Mouse (Mus musculus): ENCODE results near the gene Cd109. TPM values are rescaled to one million over a fixed set of nuclear protein-coding genes. Genes with fewer than 3 reads are reported as not detected.

The Cd109 gene
- polyA plus RNA-seq, 1 experiment = 1.8 TPM

- no peak for DNase-seq (ENCODE audit: low read depth)
Observed at GRCm38 (mm10) chr9:78641386-78641785, 26.0 kb downstream of the Cd109 start.

- DNase-seq (ENCODE audit: low read depth) = no peak
Observed at GRCm38 (mm10) chr9:78646008-78646777, 30.8 kb downstream of the Cd109 start.

- DNase-seq (ENCODE audit: low read depth) = no peak
Observed at GRCm38 (mm10) chr9:78648641-78649040, 33.3 kb downstream of the Cd109 start.

- no peak for DNase-seq (ENCODE audit: low read depth)
Observed at GRCm38 (mm10) chr9:78649398-78649797, 34.1 kb downstream of the Cd109 start.

GRCm38 (mm10) chr9:78657564-78657963 is 42.2 kb downstream of the Cd109 start:
- no peak for DNase-seq (ENCODE audit: low read depth)

GRCm38 (mm10) chr9:78671446-78671985 is 56.2 kb downstream of the Cd109 start:
- DNase-seq (ENCODE audit: low read depth) = no peak

GRCm38 (mm10) chr9:78700691-78701090 is 85.3 kb downstream of the Cd109 start:
- DNase-seq (ENCODE audit: low read depth) = no peak

- DNase-seq (ENCODE audit: low read depth) = no peak
Observed at GRCm38 (mm10) chr9:78702509-78703239, 87.3 kb downstream of the Cd109 start.

- DNase-seq (ENCODE audit: low read depth) = no peak
Observed at GRCm38 (mm10) chr9:78720888-78721798, 105.8 kb downstream of the Cd109 start.

- no peak for DNase-seq (ENCODE audit: low read depth)
Observed at GRCm38 (mm10) chr9:78731931-78732330, 116.6 kb downstream of the Cd109 start.

GRCm38 (mm10) chr9:78735519-78735918 is 120.2 kb downstream of the Cd109 start:
- no peak for DNase-seq (ENCODE audit: low read depth)

- no peak for DNase-seq (ENCODE audit: low read depth)
Observed at GRCm38 (mm10) chr9:78742012-78742411, 126.7 kb downstream of the Cd109 start.

GRCm38 (mm10) chr9:78750246-78750645 is 134.9 kb downstream of the Cd109 start:
- no peak for DNase-seq (ENCODE audit: low read depth)

Other genes starting within 250 kb of the Cd109 start
- not detected in 2 replicates for gene Dppa5a, start 247.4 kb upstream of the Cd109 start, polyA plus RNA-seq (2012; rRNA removed)
- gene Ooep, start 236.8 kb upstream of the Cd109 start, polyA plus RNA-seq (2012; rRNA removed) = not detected in 2 replicates
- gene Ddx43, start 219.8 kb upstream of the Cd109 start, polyA plus RNA-seq (2012; rRNA removed) = 0.11 TPM in 1 of 2 replicates, not detected in the other
- 0.34 and 0.41 TPM in 2 replicates for gene Cgas, start 172.3 kb upstream of the Cd109 start, polyA plus RNA-seq (2012; rRNA removed)
- 10.5 and 12.0 TPM in 2 replicates for gene Mto1, start 167.3 kb upstream of the Cd109 start, polyA plus RNA-seq (2012; rRNA removed)
- gene Gm17324, start 166.8 kb upstream of the Cd109 start, polyA plus RNA-seq (2012; rRNA removed) = 0.72 and 0.79 TPM in 2 replicates
- gene Eef1a1, start 126.4 kb upstream of the Cd109 start, polyA plus RNA-seq (2012; rRNA removed) = 5,649 and 5,990 TPM in 2 replicates
- 20.9 and 28.5 TPM in 2 replicates for gene Slc17a5, start 27.5 kb upstream of the Cd109 start, polyA plus RNA-seq (2012; rRNA removed)

Data from gonadal fat pad, adult 2 months (tissue).